Mouse (Mus musculus) MEL (cell line): ENCODE measurements around the gene Dcdc2a. TPM values are rescaled to one million over a fixed set of nuclear protein-coding genes. Genes with fewer than 3 reads are reported as not detected.

Source experiments
- DNase-seq: peaks from one replicate; pipeline ENCODE4 v3.0.0; 2011; ENCODE audit warnings: low read depth, low spot score
- H3K27ac ChIP-seq: 2 replicates; pipeline ENCODE4 v1.5.1; 2012; ENCODE audit warnings: low read depth, mild to moderate bottlenecking, control low read depth, low read length, moderate library complexity; ENCODE audit not compliant: control insufficient read depth
- H3K27me3 ChIP-seq, 2 experiments: fragments of 150-350 bp in 1 of 2; sonication (generic) in 1 of 2; 2 replicates each; pipeline ENCODE4 v1.6.1; 2012; ENCODE audit warnings: low read length in 2 of 2, mild to moderate bottlenecking in 2 of 2, improper control_type of control experiment in 1 of 2, moderate library complexity in 1 of 2; ENCODE audit not compliant: insufficient read depth in 2 of 2, control insufficient read depth in 1 of 2
- H3K36me3 ChIP-seq, 2 experiments: 2 replicates each; pipeline ENCODE4 v1.6.1; 2012 to 2014; ENCODE audit warnings: low read length in 2 of 2, improper control_type of control experiment in 1 of 2, inconsistent platforms in 1 of 2, mild to moderate bottlenecking in 1 of 2; ENCODE audit not compliant: insufficient read depth in 2 of 2, control insufficient read depth in 1 of 2
- H3K4me1 ChIP-seq, 2 experiments: fragments of 150-350 bp in 1 of 2; sonication (generic) in 1 of 2; 2 replicates each; pipeline ENCODE4 v1.6.1; 2012; ENCODE audit warnings: low read length in 2 of 2, improper control_type of control experiment in 1 of 2, mild to moderate bottlenecking in 1 of 2; ENCODE audit not compliant: insufficient read depth in 2 of 2, control insufficient read depth in 1 of 2
- H3K4me3 ChIP-seq, 2 experiments: fragments of 150-350 bp in 1 of 2; sonication (generic) in 1 of 2; 2 replicates each; pipeline ENCODE4 v1.5.1; 2012; ENCODE audit warnings: low read depth in 2 of 2, low read length in 2 of 2, mild to moderate bottlenecking in 2 of 2, moderate library complexity in 2 of 2, control low read depth in 1 of 2, improper control_type of control experiment in 1 of 2; ENCODE audit not compliant: control insufficient read depth in 1 of 2, insufficient read depth in 1 of 2
- H3K79me2 ChIP-seq: 2 replicates; pipeline ENCODE4 v1.6.1; 2012; ENCODE audit warnings: mild to moderate bottlenecking, low read length, moderate library complexity; ENCODE audit not compliant: control insufficient read depth, poor library complexity, insufficient read depth
- H3K9ac ChIP-seq: 2 replicates; pipeline ENCODE4 v1.6.1; 2012; ENCODE audit warnings: low read depth, mild to moderate bottlenecking, control low read depth, low read length, moderate library complexity; ENCODE audit not compliant: control insufficient read depth, poor library complexity, severe bottlenecking
- H3K9me3 ChIP-seq: fragments of 150-350 bp; sonication (generic); replicated peaks from 2 replicates; pipeline ENCODE4 v1.6.1; 2012; ENCODE audit warnings: mild to moderate bottlenecking, low read length, improper control_type of control experiment, moderate library complexity; ENCODE audit not compliant: insufficient read depth
- BHLHE40 ChIP-seq: IDR thresholded peaks from 2 replicates; pipeline ENCODE4 v1.6.1; 2012; ENCODE audit warnings: low read depth, mild to moderate bottlenecking, inconsistent platforms, low read length, improper control_type of control experiment, borderline replicate concordance
- CHD1 ChIP-seq: IDR thresholded peaks from 2 replicates; pipeline ENCODE4 v1.6.1; 2012; ENCODE audit warnings: low read depth, mild to moderate bottlenecking, inconsistent platforms, low read length, improper control_type of control experiment
- ELF1 ChIP-seq: IDR thresholded peaks from 2 replicates; pipeline ENCODE4 v1.6.1; 2014; ENCODE audit warnings: low read depth, mild to moderate bottlenecking, inconsistent platforms, low read length, improper control_type of control experiment, moderate library complexity
- GABPA ChIP-seq: IDR thresholded peaks from 2 replicates; pipeline ENCODE4 v1.6.1; 2012; ENCODE audit warnings: low read depth, mild to moderate bottlenecking, inconsistent platforms, low read length, improper control_type of control experiment, moderate library complexity
- GATA1 ChIP-seq: IDR thresholded peaks from 2 replicates; pipeline ENCODE4 v1.6.1; 2011; ENCODE audit warnings: low read depth, low read length, improper control_type of control experiment
- HCFC1 ChIP-seq: IDR thresholded peaks from 2 replicates; pipeline ENCODE4 v1.6.1; 2012; ENCODE audit warnings: low read depth, mild to moderate bottlenecking, inconsistent platforms, low read length, improper control_type of control experiment, moderate library complexity
- JUND ChIP-seq: IDR thresholded peaks from 2 replicates; pipeline ENCODE4 v1.6.1; 2011; ENCODE audit warnings: low read depth, mild to moderate bottlenecking, improper control_type of control experiment, low read length
- KAT2A ChIP-seq: conservative IDR thresholded peaks from 2 replicates; pipeline ENCODE4 v1.6.1; 2012; ENCODE audit warnings: low read depth, low read length, improper control_type of control experiment, inconsistent platforms
- MAX ChIP-seq: IDR thresholded peaks from 2 replicates; pipeline ENCODE4 v1.6.1; 2011; ENCODE audit warnings: low read length, improper control_type of control experiment
- MEF2A ChIP-seq: IDR thresholded peaks from 2 replicates; pipeline ENCODE4 v1.6.1; 2014; ENCODE audit warnings: low read depth, mild to moderate bottlenecking, inconsistent platforms, low read length, improper control_type of control experiment; ENCODE audit not compliant: poor library complexity, insufficient replicate concordance, severe bottlenecking; ENCODE audit errors: extremely low read depth
- NELFE ChIP-seq: IDR thresholded peaks from 2 replicates; pipeline ENCODE4 v1.6.1; 2011; ENCODE audit warnings: low read depth, low read length, improper control_type of control experiment
- NRF1 ChIP-seq: IDR thresholded peaks from 2 replicates; pipeline ENCODE4 v1.6.1; 2014; ENCODE audit warnings: low read depth, mild to moderate bottlenecking, inconsistent platforms, low read length, improper control_type of control experiment, moderate library complexity; ENCODE audit not compliant: poor library complexity, insufficient read depth, severe bottlenecking
- POLR2A ChIP-seq, 2 experiments: IDR thresholded peaks; 2 replicates each; pipeline ENCODE4 v1.6.1; 2011 to 2012; ENCODE audit warnings: low read length in 2 of 2, mild to moderate bottlenecking in 2 of 2, control low read depth in 1 of 2, improper control_type of control experiment in 1 of 2, low read depth in 1 of 2, moderate library complexity in 1 of 2; ENCODE audit not compliant: control insufficient read depth in 1 of 2, insufficient read depth in 1 of 2, poor library complexity in 1 of 2
- POLR2AphosphoS2 ChIP-seq: IDR thresholded peaks from 2 replicates; pipeline ENCODE4 v1.6.1; 2011; ENCODE audit warnings: low read length, improper control_type of control experiment
- RCOR1 ChIP-seq: IDR thresholded peaks from 2 replicates; pipeline ENCODE4 v1.6.1; 2012; ENCODE audit warnings: low read depth, mild to moderate bottlenecking, inconsistent platforms, low read length, improper control_type of control experiment
- SIN3A ChIP-seq: IDR thresholded peaks from 2 replicates; pipeline ENCODE4 v1.6.1; 2012; ENCODE audit warnings: low read length, improper control_type of control experiment, inconsistent platforms
- SMC3 ChIP-seq: IDR thresholded peaks from 2 replicates; pipeline ENCODE4 v1.6.1; 2011; ENCODE audit warnings: low read depth, low read length, improper control_type of control experiment
- TBP ChIP-seq: IDR thresholded peaks from 2 replicates; pipeline ENCODE4 v1.8.0; 2011; ENCODE audit warnings: low read depth, low read length, improper control_type of control experiment
- TCF12 ChIP-seq: IDR thresholded peaks from 2 replicates; pipeline ENCODE4 v1.6.1; 2014; ENCODE audit warnings: low read depth, mild to moderate bottlenecking, inconsistent platforms, low read length, improper control_type of control experiment, moderate library complexity
- USF1 ChIP-seq: IDR thresholded peaks from 2 replicates; pipeline ENCODE4 v1.6.1; 2014; ENCODE audit warnings: low read depth, mild to moderate bottlenecking, inconsistent platforms, low read length, improper control_type of control experiment, moderate library complexity
- USF2 ChIP-seq, 2 experiments: IDR thresholded peaks; 2 replicates each; pipeline ENCODE4 v1.6.1; 2011 to 2012; ENCODE audit warnings: improper control_type of control experiment in 2 of 2, low read length in 2 of 2, borderline replicate concordance in 1 of 2, inconsistent platforms in 1 of 2, low read depth in 1 of 2, mild to moderate bottlenecking in 1 of 2; ENCODE audit not compliant: insufficient read depth in 1 of 2
- ZC3H11A ChIP-seq: IDR thresholded peaks from 2 replicates; pipeline ENCODE4 v1.6.1; 2012; ENCODE audit warnings: low read depth, mild to moderate bottlenecking, inconsistent platforms, low read length, improper control_type of control experiment
- ZMIZ1 ChIP-seq: IDR thresholded peaks from 2 replicates; pipeline ENCODE4 v1.6.1; 2012; ENCODE audit warnings: low read depth, mild to moderate bottlenecking, inconsistent platforms, low read length, improper control_type of control experiment, moderate library complexity
- polyA plus RNA-seq, 2 experiments: library from polyadenylated mRNA; stranded (reverse) in 1 of 2; unstranded in 1 of 2; fragments of >175 nt in 1 of 2; fragments of >200 nt in 1 of 2; gene quantifications; 2 replicates each; pipeline versions ENCODE4 v1.2.1 to v1.2.4; 2012; ENCODE audit warnings: low replicate concordance in 2 of 2, low read depth in 1 of 2; ENCODE audit not compliant: insufficient read length in 2 of 2, insufficient read depth in 1 of 2, missing spikeins in 1 of 2
- total RNA-seq: library from RNA; depleted of rRNA; stranded (reverse); fragments of 300-350 nt; gene quantifications from 2 replicates; pipeline ENCODE4 v1.2.3, GENCODE M21; 2012

Dcdc2a gene
- total and polyA plus RNA-seq, 3 experiments, result not detected

- no peak overlapping the region for H3K4me3 ChIP-seq
- TF ChIP-seq POLR2AphosphoS2 (no peak), SMC3 (no peak), MAX (no peak), GABPA (no peak), HCFC1 (no peak), JUND (no peak), POLR2A (IDR thresholded peaks at IDR 0.05; ENCODE audit: control insufficient read depth in 1 of 2, insufficient read depth in 1 of 2, low read depth in 1 of 2, low read length in 2 of 2, poor library complexity in 1 of 2) (no peak)
- no peak overlapping the region for H3K27ac ChIP-seq
- H3K27me3 ChIP-seq, result 0 out of 4 replicates have a peak, but pooled peaks cover 0 to 2% of the 10 kb centered on the region in 2 experiments
- no peak for DNase-seq
- H3K9me3 ChIP-seq, result no peaks in the 10 kb centered on the region
- H3K9ac ChIP-seq, result no peak overlapping the region
- H3K4me1 ChIP-seq, result no peaks in the 10 kb centered on the region
- no peaks in the 10 kb centered on the region for H3K36me3 ChIP-seq
- no peaks in the 10 kb centered on the region for H3K79me2 ChIP-seq
Measured at GRCm38 (mm10) chr13:25055111-25055554, 671 bp upstream of the Dcdc2a start.

GRCm38 (mm10) chr13:25066659-25067058, 10.9 kb downstream of the Dcdc2a start:
- no peak for DNase-seq
- H3K4me1 ChIP-seq, result no peaks in the 10 kb centered on the region
- H3K79me2 ChIP-seq, result no peaks in the 10 kb centered on the region
- no peak overlapping the region for H3K4me3 ChIP-seq
- no peaks in the 10 kb centered on the region; a peak in 1 of 4 replicates for H3K27me3 ChIP-seq
- H3K9ac ChIP-seq, result no peak overlapping the region
- no peaks in the 10 kb centered on the region for H3K9me3 ChIP-seq
- H3K27ac ChIP-seq, result no peak overlapping the region
- TF ChIP-seq RCOR1 (no peak), USF2 (IDR thresholded peaks at IDR 0.05; ENCODE audit: borderline replicate concordance in 1 of 2, insufficient read depth in 1 of 2, low read depth in 1 of 2, low read length in 2 of 2) (no peak), ZMIZ1 (no peak), BHLHE40 (no peak), USF1 (no peak), CHD1 (no peak), TCF12 (no peak), NELFE (no peak), GATA1 (no peak), ELF1 (no peak), MEF2A (no peak), NRF1 (no peak), KAT2A (no peak), SMC3 (no peak), POLR2A (IDR thresholded peaks at IDR 0.05; ENCODE audit: control insufficient read depth in 1 of 2, insufficient read depth in 1 of 2, low read depth in 1 of 2, low read length in 2 of 2, poor library complexity in 1 of 2) (no peak), TBP (no peak), ZC3H11A (no peak), SIN3A (no peak)
- no peaks in the 10 kb centered on the region for H3K36me3 ChIP-seq
